ENCODE assay signal across 17 mouse cellular contexts in the genomic region with DNA sequence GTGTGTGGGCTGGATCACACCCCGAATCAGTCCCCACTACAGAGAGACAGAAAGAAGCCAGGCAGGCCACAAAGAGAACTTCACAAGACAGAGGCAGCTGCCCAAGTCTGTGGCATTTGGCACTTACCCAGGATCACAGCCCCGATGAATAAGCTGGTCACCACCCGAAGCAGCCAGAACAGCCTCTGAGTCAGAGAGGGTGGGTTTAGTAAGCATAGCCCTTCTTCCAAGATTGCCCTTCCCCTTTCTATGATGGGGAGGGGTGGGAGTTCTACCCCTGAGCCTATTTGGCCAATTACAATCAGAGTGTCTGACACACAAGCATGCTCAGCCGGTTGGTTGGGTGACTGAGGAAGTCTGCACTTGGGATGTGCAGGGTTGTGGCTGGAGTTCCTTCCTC. TPM values are rescaled to one million over a fixed set of nuclear protein-coding genes. Genes with fewer than 3 reads are reported as not detected.
DNase-seq lines count a peak whose midpoint lies in the region; ATAC-seq and TF ChIP-seq lines count a peak whose summit lies in the region.
"Had no signal": no experiment of that assay in that cellular context is flagged by ENCODE, and none has a peak within 500 bp of the region (broad histone marks: within the 10 kb centered on the region; RNA-seq: fewer than 3 reads in every experiment).

No protein-coding gene starts in this region.

- H3K79me2 ChIP-seq in MEL (ENCODE audit: control insufficient read depth, insufficient read depth, low read length, poor library complexity), result no peaks in the 10 kb centered on the region
- H3K79me2 ChIP-seq in heart, adult 2 months (replicated peaks; ENCODE audit: control insufficient read depth, insufficient read depth, low read length), result no peaks in the 10 kb centered on the region

- TF ChIP-seq POLR2A in MEL (IDR thresholded peaks at IDR 0.05; ENCODE audit: control insufficient read depth in 1 of 2, insufficient read depth in 1 of 2, low read depth in 1 of 2, low read length in 2 of 2, poor library complexity in 1 of 2), result no peak
- TF ChIP-seq POLR2A in heart, adult 2 months (IDR thresholded peaks at IDR 0.05; ENCODE audit: insufficient read depth, low read depth, low read length), result no peak

- no peak overlapping the region for H3K27ac ChIP-seq in MEL (ENCODE audit: control insufficient read depth, low read depth, low read length)
- H3K27ac ChIP-seq in heart, adult 2 months, result no peak overlapping the region
- H3K27ac ChIP-seq in kidney, embryonic 14.5 days (ENCODE audit: low read depth, low read length), result no peak overlapping the region
- H3K27ac ChIP-seq: embryonic facial prominence, embryonic 12.5 days; heart, embryonic 15.5 days; kidney, postnatal 0 days had no signal

- H3K9ac ChIP-seq in MEL (ENCODE audit: control insufficient read depth, low read depth, low read length, poor library complexity, severe bottlenecking), result no peak overlapping the region
- H3K9ac ChIP-seq in heart, adult 2 months (ENCODE audit: low read depth, low read length), result no peak overlapping the region
- no peak overlapping the region for H3K9ac ChIP-seq in kidney, embryonic 14.5 days (ENCODE audit: low read depth, low read length)
- H3K9ac ChIP-seq: embryonic facial prominence, embryonic 12.5 days; heart, embryonic 15.5 days had no signal

- peak; percentile 67 to 75 for DNase-seq in cerebellum, postnatal 10 days
- DNase-seq in cerebellum, adult 9-10 months, result no peak
- peak; percentile 14 to 22 for DNase-seq in left cerebral cortex, postnatal 25 days (ENCODE audit: low spot score in 2 of 2)
- no peak for DNase-seq in left cerebral cortex, adult 9 months (ENCODE audit: low spot score in 2 of 2)
- DNase-seq in MEL (ENCODE audit: low read depth, low spot score), result peak; percentile 18
- DNase-seq in fibroblast of lung, adult 2 months (ENCODE audit: low read depth), result peak; percentile 85
- no peak for DNase-seq in heart, adult 2 months
- DNase-seq: cerebellum, adult 18-20 months; spleen, adult 18-20 months; thymus, postnatal 14 days had no signal

- WGBS in heart, adult 2 months, result 25% methylated on average over 4 of the region's 4 CpGs
- 56% methylated on average over 4 of the region's 4 CpGs for WGBS in kidney, embryonic 14.5 days

- H3K4me2 ChIP-seq in kidney, embryonic 14.5 days (replicated peaks; ENCODE audit: low read depth, low read length), result no peak overlapping the region
- H3K4me2 ChIP-seq: embryonic facial prominence, embryonic 12.5 days; heart, embryonic 15.5 days; liver, embryonic 11.5 days had no signal

- peaks cover 0 to 5% of the 10 kb centered on the region in 2 experiments; a peak in 3 of 4 replicates for H3K27me3 ChIP-seq in MEL (ENCODE audit: control insufficient read depth in 1 of 2, insufficient read depth in 2 of 2, low read length in 2 of 2)
- H3K27me3 ChIP-seq in heart, adult 2 months (ENCODE audit: control insufficient read depth, insufficient read depth, low read length), result peaks cover 8% of the 10 kb centered on the region
- peaks cover 41% of the 10 kb centered on the region for H3K27me3 ChIP-seq in kidney, embryonic 14.5 days (ENCODE audit: control insufficient read depth, insufficient read depth, low read length)

- H3K36me3 ChIP-seq in MEL (ENCODE audit: control insufficient read depth in 1 of 2, insufficient read depth in 2 of 2, low read length in 2 of 2), result no peaks in the 10 kb centered on the region
- H3K36me3 ChIP-seq in heart, adult 2 months (ENCODE audit: control insufficient read depth, insufficient read depth, low read length), result no peaks in the 10 kb centered on the region
- H3K36me3 ChIP-seq in kidney, embryonic 14.5 days (ENCODE audit: control insufficient read depth, insufficient read depth, low read length), result no peaks in the 10 kb centered on the region
- H3K36me3 ChIP-seq: embryonic facial prominence, embryonic 12.5 days; heart, embryonic 15.5 days had no signal

- no peak for TF ChIP-seq RAD21 in MEL (IDR thresholded peaks at IDR 0.05; ENCODE audit: low read depth, low read length)

- intact Hi-C loops in left cerebral cortex, postnatal 25 days (cut with DNase I), result no loop called here
- intact Hi-C loops in heart, adult 2 months (cut with DNase I), result no loop called here

- TF ChIP-seq CTCF in MEL (IDR thresholded peaks at IDR 0.05 in 2 of 3, conservative IDR thresholded peaks at IDR 0.05 in 1 of 3; ENCODE audit: control insufficient read depth in 1 of 3, insufficient read depth in 1 of 3, low read depth in 2 of 3, low read length in 3 of 3, poor library complexity in 1 of 3, severe bottlenecking in 1 of 3), result no peak
- no peak for TF ChIP-seq CTCF in heart, adult 2 months (IDR thresholded peaks at IDR 0.05)

- H3K4me1 ChIP-seq in MEL (ENCODE audit: control insufficient read depth in 1 of 2, insufficient read depth in 2 of 2, low read length in 2 of 2), result no peaks in the 10 kb centered on the region
- peaks cover under 1% of the 10 kb centered on the region; the same call in 1 of the 2 replicates for H3K4me1 ChIP-seq in heart, adult 2 months (ENCODE audit: control insufficient read depth, insufficient read depth, low read length)
- peaks cover 6% of the 10 kb centered on the region for H3K4me1 ChIP-seq in kidney, embryonic 14.5 days (ENCODE audit: control insufficient read depth, insufficient read depth, low read length)

- no peak overlapping the region for H3K4me3 ChIP-seq in MEL (ENCODE audit: control insufficient read depth in 1 of 2, insufficient read depth in 1 of 2, low read depth in 2 of 2, low read length in 2 of 2)
- no peak overlapping the region for H3K4me3 ChIP-seq in heart, adult 2 months
- no peak overlapping the region for H3K4me3 ChIP-seq in kidney, embryonic 14.5 days (ENCODE audit: low read length)
- H3K4me3 ChIP-seq: embryonic facial prominence, embryonic 12.5 days; heart, embryonic 15.5 days had no signal

- H3K9me3 ChIP-seq in MEL (replicated peaks; ENCODE audit: insufficient read depth, low read length), result no peaks in the 10 kb centered on the region; the same call in 1 of the 2 replicates
- no peaks in the 10 kb centered on the region for H3K9me3 ChIP-seq in kidney, embryonic 14.5 days (ENCODE audit: control insufficient read depth, low read length)
- H3K9me3 ChIP-seq: embryonic facial prominence, embryonic 12.5 days; heart, embryonic 15.5 days had no signal

- no peak for ATAC-seq in kidney, embryonic 14.5 days (ENCODE audit: low FRiP score, low TSS enrichment)

- TF ChIP-seq EP300 in MEL (IDR thresholded peaks at IDR 0.05; ENCODE audit: low read depth in 1 of 2, low read length in 2 of 2), result no peak
- TF ChIP-seq EP300 in heart, adult 2 months (IDR thresholded peaks at IDR 0.05; ENCODE audit: insufficient read depth, low read depth, low read length), result no peak

TF ChIP-seq in MEL, 35 proteins besides CTCF, POLR2A, EP300 and RAD21 (continues in another document):
- TF ChIP-seq SMC3 (IDR thresholded peaks at IDR 0.05; ENCODE audit: low read depth, low read length), result no peak
- no peak for TF ChIP-seq NELFE (IDR thresholded peaks at IDR 0.05; ENCODE audit: low read depth, low read length)
- TF ChIP-seq TCF12 (IDR thresholded peaks at IDR 0.05; ENCODE audit: low read depth, low read length), result no peak
- no peak for TF ChIP-seq MAZ (IDR thresholded peaks at IDR 0.05; ENCODE audit: low read depth, low read length)
- no peak for TF ChIP-seq ZMIZ1 (IDR thresholded peaks at IDR 0.05; ENCODE audit: low read depth, low read length)
- TF ChIP-seq ZNF384 (IDR thresholded peaks at IDR 0.05; ENCODE audit: low read depth, low read length), result no peak
- TF ChIP-seq TBP (IDR thresholded peaks at IDR 0.05; ENCODE audit: low read depth, low read length), result no peak
- no peak for TF ChIP-seq ZC3H11A (IDR thresholded peaks at IDR 0.05; ENCODE audit: low read depth, low read length)
- no peak for TF ChIP-seq NRF1 (IDR thresholded peaks at IDR 0.05; ENCODE audit: insufficient read depth, low read depth, low read length, poor library complexity, severe bottlenecking)
- no peak for TF ChIP-seq TAL1 (IDR thresholded peaks at IDR 0.05; ENCODE audit: low read length)
- TF ChIP-seq MEF2A (IDR thresholded peaks at IDR 0.05; ENCODE audit: extremely low read depth, insufficient replicate concordance, low read depth, low read length, poor library complexity, severe bottlenecking), result no peak
- no peak for TF ChIP-seq MXI1 (IDR thresholded peaks at IDR 0.05; ENCODE audit: low read depth, low read length)
- no peak for TF ChIP-seq ZKSCAN1 (IDR thresholded peaks at IDR 0.05; ENCODE audit: low read depth, low read length)

RNA-seq across cellular contexts. Expression of a gene that starts 7.3 kb away (rescaled TPM):
- not detected for total RNA-seq in left cerebral cortex, postnatal 25 days (2021)
- total RNA-seq in MEL (2012; rRNA removed), result not detected in 2 replicates
- polyA plus RNA-seq in MEL (2012; ENCODE audit: insufficient read depth in 1 of 2, insufficient read length in 2 of 2, low read depth in 1 of 2, low replicate concordance in 2 of 2, missing spikeins in 1 of 2), result not detected
- total RNA-seq in heart, adult 2 months (2021), result under 1 TPM; 0.23 to 0.37 TPM
- 1.1 and 1.5 TPM in 2 replicates for polyA plus RNA-seq in heart, adult 2 months (2012; rRNA removed)
- not detected in 2 replicates for polyA plus RNA-seq in kidney, embryonic 14.5 days (2014; fragmentation: Nextera tagmentation; extraction: Ambion mirVana)
- total RNA-seq: megakaryocyte, adult 5-6 weeks had no signal
- polyA plus RNA-seq: heart, embryonic 15.5 days; kidney, postnatal 0 days; liver, embryonic 11.5 days; neural tube, embryonic 14.5 days had no signal

RNA-seq across cellular contexts. Expression of a gene that starts 7.5 kb away (rescaled TPM):
- not detected for total RNA-seq in left cerebral cortex, postnatal 25 days (2021)
- total RNA-seq in MEL (2012; rRNA removed), result not detected in 2 replicates
- polyA plus RNA-seq in MEL (2012; ENCODE audit: insufficient read depth in 1 of 2, insufficient read length in 2 of 2, low read depth in 1 of 2, low replicate concordance in 2 of 2, missing spikeins in 1 of 2), result not detected
- total RNA-seq in heart, adult 2 months (2021), result under 1 TPM; 0.18 to 0.21 TPM
- polyA plus RNA-seq in heart, adult 2 months (2012; rRNA removed), result 0.18 and 0.23 TPM in 2 replicates
- 0.22 TPM in 1 of 2 replicates, not detected in the other for polyA plus RNA-seq in kidney, embryonic 14.5 days (2014; fragmentation: Nextera tagmentation; extraction: Ambion mirVana)
- total RNA-seq: megakaryocyte, adult 5-6 weeks had no signal
- polyA plus RNA-seq: embryonic facial prominence, embryonic 12.5 days; heart, embryonic 15.5 days; kidney, postnatal 0 days; liver, embryonic 11.5 days had no signal

RNA-seq across cellular contexts. Expression of a gene that starts 7.9 kb away (rescaled TPM):
- total RNA-seq in left cerebral cortex, postnatal 25 days (2021), result under 1 TPM in 1 of 2 experiments, not detected in 1; 0.07 TPM
- total RNA-seq in MEL (2012; rRNA removed), result not detected in 2 replicates
- not detected for polyA plus RNA-seq in MEL (2012; ENCODE audit: insufficient read depth in 1 of 2, insufficient read length in 2 of 2, low read depth in 1 of 2, low replicate concordance in 2 of 2, missing spikeins in 1 of 2)
- total RNA-seq in heart, adult 2 months (2021), result under 1 TPM; 0.57 to 0.61 TPM
- 0.53 and 0.84 TPM in 2 replicates for polyA plus RNA-seq in heart, adult 2 months (2012; rRNA removed)
- 0.05 TPM in 1 of 2 replicates, not detected in the other for polyA plus RNA-seq in kidney, embryonic 14.5 days (2014; fragmentation: Nextera tagmentation; extraction: Ambion mirVana)
- total RNA-seq: megakaryocyte, adult 5-6 weeks had no signal
- polyA plus RNA-seq: liver, embryonic 11.5 days; neural tube, embryonic 14.5 days had no signal

RNA-seq across cellular contexts. Expression of a gene that starts 9.3 kb away (rescaled TPM):
- total RNA-seq in left cerebral cortex, postnatal 25 days (2021), result under 1 TPM in 1 of 2 experiments, not detected in 1; 0.07 TPM
- total RNA-seq in MEL (2012; rRNA removed), result not detected in 2 replicates
- under 1 TPM in 1 of 2 experiments, not detected in 1; 0.01 TPM for polyA plus RNA-seq in MEL (2012; ENCODE audit: insufficient read depth in 1 of 2, insufficient read length in 2 of 2, low read depth in 1 of 2, low replicate concordance in 2 of 2, missing spikeins in 1 of 2)
- total RNA-seq in heart, adult 2 months (2021), result under 1 TPM; 0.10 to 0.34 TPM
- 0.51 and 0.73 TPM in 2 replicates for polyA plus RNA-seq in heart, adult 2 months (2012; rRNA removed)
- not detected in 2 replicates for polyA plus RNA-seq in kidney, embryonic 14.5 days (2014; fragmentation: Nextera tagmentation; extraction: Ambion mirVana)
- total RNA-seq: megakaryocyte, adult 5-6 weeks had no signal
- polyA plus RNA-seq: kidney, postnatal 0 days had no signal

Comparison
In these comparisons a context has a peak if more than half of its experiments do, and no peak if none do; other contexts are left out.
1. DNase-seq: peak in cerebellum, postnatal 10 days (2 of 2), left cerebral cortex, postnatal 25 days (2 of 2), MEL (single experiment) and fibroblast of lung, adult 2 months (single experiment); none in cerebellum, adult 9-10 months (single experiment), left cerebral cortex, adult 9 months (0 of 2) and heart, adult 2 months (0 of 2).